Mouse (Mus musculus): ENCODE data around the gene Bmper.

DNA sequence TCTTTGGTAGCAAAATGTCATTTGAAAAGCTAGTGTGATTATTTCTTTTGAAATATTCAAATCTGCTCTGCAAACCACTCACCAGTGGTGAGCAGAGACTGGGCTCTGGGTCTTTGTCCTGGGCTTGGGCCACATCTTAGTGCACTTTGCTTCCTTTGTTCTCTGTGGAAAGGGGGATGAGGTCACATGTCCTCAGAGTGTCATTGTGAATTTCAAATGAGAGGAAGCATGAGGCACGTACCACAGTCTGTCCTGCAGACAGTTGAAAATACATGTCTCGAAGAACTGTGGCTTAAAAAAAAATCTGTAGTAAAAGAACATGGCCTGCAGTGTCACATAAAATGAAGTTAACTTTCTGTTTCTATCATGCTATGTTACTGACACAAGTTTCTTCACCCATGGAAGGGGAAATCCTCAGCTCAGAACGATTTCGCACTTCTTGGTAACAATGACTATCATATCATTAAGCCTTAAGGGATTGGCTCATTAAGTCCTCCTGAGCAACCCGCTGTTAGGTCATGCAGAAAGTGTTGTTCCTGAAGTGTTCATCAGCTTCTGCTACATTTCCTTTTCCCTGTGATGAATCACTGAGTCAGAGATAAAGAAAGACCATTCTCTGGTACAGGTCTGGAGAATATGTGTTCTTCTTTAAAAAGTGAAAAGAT, 157.4 kb downstream of the Bmper start:
- TF ChIP-seq CTCF (IDR thresholded peaks at IDR 0.05; ENCODE audit: low read depth) (no peak), EP300 (IDR thresholded peaks at IDR 0.05; ENCODE audit: low read depth) (no peak)
